Mouse (Mus musculus): ENCODE data around the gene 9830107B12Rik. TPM values are rescaled to one million over a fixed set of nuclear protein-coding genes. Genes with fewer than 3 reads are reported as not detected.

9830107B12Rik gene
- polyA plus RNA-seq, 1 experiment from 2014 or later = not detected

GRCm38 (mm10) chr17:48089019-48089418, 57.0 kb downstream of the 9830107B12Rik start, which contains the start of gene 1700067P10Rik:
Gene 1700067P10Rik, plus strand, starts transcription at chr17:48089319.
- no peak for DNase-seq (ENCODE audit: extremely low spot score, low spot score)
- H3K36me3 ChIP-seq (replicated peaks) = no peaks in the 10 kb centered on the region
- H3K27ac ChIP-seq = no peak within 1 kb of the TSS
- no peak within 1 kb of the TSS for H3K4me3 ChIP-seq
- peaks cover 8% of the 10 kb centered on the region for H3K9me3 ChIP-seq
- H3K27me3 ChIP-seq (ENCODE audit: poor library complexity, severe bottlenecking) = peaks cover 21% of the 10 kb centered on the region
- 0 out of 2 replicates have a peak, but pooled peaks cover 3% of the 10 kb centered on the region for H3K4me1 ChIP-seq

- DNase-seq (ENCODE audit: extremely low spot score, low spot score) = no peak
- Histone ChIP-seq H3K9me3 (no peaks in the 10 kb centered on the region), H3K4me3 (no peak overlapping the region), H3K27me3 (ENCODE audit: poor library complexity, severe bottlenecking) (no peaks in the 10 kb centered on the region), H3K36me3 (replicated peaks) (no peaks in the 10 kb centered on the region), H3K27ac (no peak overlapping the region), H3K4me1 (peaks cover 10% of the 10 kb centered on the region)
- 65% methylated on average over 3 of the region's 3 CpGs for WGBS
These were observed 65.4 kb downstream of the 9830107B12Rik start for GRCm38 (mm10) chr17:48080626-48081025.

Other genes starting within 250 kb of the 9830107B12Rik start
- gene Foxp4, start 221.6 kb downstream of the 9830107B12Rik start, polyA plus RNA-seq (2016; fragmentation: Nextera tagmentation; extraction: Ambion mirVana) = 16.6 and 18.0 TPM in 2 replicates
- not detected in 2 replicates for gene 1700122O11Rik, start 108.0 kb downstream of the 9830107B12Rik start, polyA plus RNA-seq (2016; fragmentation: Nextera tagmentation; extraction: Ambion mirVana)
- gene 1700067P10Rik, start 56.9 kb downstream of the 9830107B12Rik start, polyA plus RNA-seq (2016; fragmentation: Nextera tagmentation; extraction: Ambion mirVana) = not detected in 2 replicates
- gene A530064D06Rik, start 21.0 kb upstream of the 9830107B12Rik start, polyA plus RNA-seq (2016; fragmentation: Nextera tagmentation; extraction: Ambion mirVana) = not detected in 2 replicates
- not detected in 2 replicates for gene Trem1, start 86.5 kb upstream of the 9830107B12Rik start, polyA plus RNA-seq (2016; fragmentation: Nextera tagmentation; extraction: Ambion mirVana)
- not detected in 2 replicates for gene Trem3, start 101.5 kb upstream of the 9830107B12Rik start, polyA plus RNA-seq (2016; fragmentation: Nextera tagmentation; extraction: Ambion mirVana)
- gene Treml4, start 118.0 kb upstream of the 9830107B12Rik start, polyA plus RNA-seq (2016; fragmentation: Nextera tagmentation; extraction: Ambion mirVana) = 0.11 TPM in 1 of 2 replicates, not detected in the other
- 0.42 and 0.57 TPM in 2 replicates for gene Treml2, start 153.2 kb upstream of the 9830107B12Rik start, polyA plus RNA-seq (2016; fragmentation: Nextera tagmentation; extraction: Ambion mirVana)
- gene B430306N03Rik, start 169.9 kb upstream of the 9830107B12Rik start, polyA plus RNA-seq (2016; fragmentation: Nextera tagmentation; extraction: Ambion mirVana) = 0.06 TPM in 1 of 2 replicates, not detected in the other
- gene Trem2, start 200.1 kb upstream of the 9830107B12Rik start, polyA plus RNA-seq (2016; fragmentation: Nextera tagmentation; extraction: Ambion mirVana) = 0.87 and 1.2 TPM in 2 replicates
- 1.5 and 2.6 TPM in 2 replicates for gene Treml1, start 213.6 kb upstream of the 9830107B12Rik start, polyA plus RNA-seq (2016; fragmentation: Nextera tagmentation; extraction: Ambion mirVana)